Mouse (Mus musculus) right cerebral cortex, postnatal 4 days (tissue): ENCODE data around the gene Tlr3.

Experiments
- DNase-seq: peaks from one replicate; pipeline ENCODE4 v3.0.0-alpha.2; 2022

The Tlr3 gene

DNA sequence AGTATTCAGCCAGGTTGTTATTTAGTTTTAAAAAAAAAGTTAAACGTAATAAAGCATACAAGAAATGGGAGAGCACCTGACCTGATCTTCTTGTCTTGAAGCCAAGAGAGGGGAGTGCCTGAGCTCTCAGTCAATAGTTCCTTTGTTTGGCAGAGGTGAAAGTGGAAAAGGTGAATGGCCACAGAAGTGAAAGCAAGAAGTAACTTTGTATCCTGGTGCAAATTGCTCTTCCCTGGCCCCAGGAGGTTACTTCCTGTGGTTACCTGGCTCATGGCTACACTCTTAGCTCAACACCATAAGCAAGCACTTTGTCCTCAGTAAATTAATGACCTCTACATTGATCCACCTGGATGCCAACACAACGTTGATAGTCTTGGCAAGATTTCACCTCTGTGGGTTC lies at the start of gene Tlr3:
Gene Tlr3, minus strand, starts transcription at position 199 of the 400 bp plus-strand sequence.
- DNase-seq = no peak

DNA sequence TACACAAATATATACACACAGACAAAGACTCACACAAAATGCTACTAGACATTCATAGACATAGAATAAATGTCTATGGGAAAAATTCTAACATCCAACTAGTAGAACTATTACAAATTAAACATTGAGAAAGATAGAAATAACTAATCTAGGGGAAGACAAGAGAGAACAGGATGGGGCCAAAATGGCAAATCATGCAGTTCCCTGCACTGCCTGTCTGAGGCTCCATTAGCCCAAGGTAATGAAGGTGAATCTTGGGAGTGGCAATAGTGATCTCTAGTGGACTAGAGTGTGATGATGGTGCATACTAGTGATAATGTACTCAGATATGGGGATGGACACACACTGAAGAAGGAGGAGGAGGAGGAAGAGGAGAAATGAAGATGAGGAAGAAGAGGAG lies 47.0 kb upstream of the Tlr3 start:
- DNase-seq = no peak

DNA sequence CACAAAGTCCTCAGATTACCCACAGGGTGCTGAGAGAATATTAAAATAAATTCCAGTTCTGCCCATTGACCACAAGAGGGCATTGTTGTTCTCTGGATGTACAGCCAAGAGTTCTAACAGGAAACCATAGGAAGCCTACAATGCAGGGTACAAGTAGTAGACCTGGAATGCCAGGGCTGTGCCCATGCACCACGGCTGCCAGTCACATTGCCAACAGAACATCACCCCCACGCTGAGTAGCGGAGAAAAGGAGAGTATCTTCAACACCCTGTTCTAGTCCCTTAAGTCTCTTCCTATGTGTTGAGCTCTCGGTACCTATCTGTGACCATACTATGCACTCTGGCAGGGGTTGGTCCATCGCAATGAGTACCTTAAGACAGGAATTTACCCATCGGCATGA lies 43.5 kb upstream of the Tlr3 start:
- peak; percentile 21 for DNase-seq

DNA sequence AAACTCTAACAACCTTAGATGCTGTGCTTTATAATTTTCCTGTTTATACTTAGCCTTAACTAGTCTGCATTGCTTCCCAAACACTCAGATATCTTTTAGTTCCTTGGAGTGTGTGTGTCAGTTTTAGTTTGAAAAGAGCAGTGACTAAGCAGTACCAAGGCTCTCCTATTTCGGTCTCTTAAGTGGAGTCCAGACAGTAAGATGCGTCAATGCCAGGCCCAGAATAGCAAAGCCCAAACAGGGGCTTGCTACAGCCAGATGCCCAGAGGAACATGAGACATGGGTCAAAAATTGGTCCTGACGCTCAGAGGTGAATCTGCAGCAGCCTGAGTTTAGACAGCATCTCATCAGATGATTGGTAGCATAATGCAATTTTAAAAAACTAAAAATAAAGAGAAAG lies 41.2 kb upstream of the Tlr3 start:
- DNase-seq = no peak

DNA sequence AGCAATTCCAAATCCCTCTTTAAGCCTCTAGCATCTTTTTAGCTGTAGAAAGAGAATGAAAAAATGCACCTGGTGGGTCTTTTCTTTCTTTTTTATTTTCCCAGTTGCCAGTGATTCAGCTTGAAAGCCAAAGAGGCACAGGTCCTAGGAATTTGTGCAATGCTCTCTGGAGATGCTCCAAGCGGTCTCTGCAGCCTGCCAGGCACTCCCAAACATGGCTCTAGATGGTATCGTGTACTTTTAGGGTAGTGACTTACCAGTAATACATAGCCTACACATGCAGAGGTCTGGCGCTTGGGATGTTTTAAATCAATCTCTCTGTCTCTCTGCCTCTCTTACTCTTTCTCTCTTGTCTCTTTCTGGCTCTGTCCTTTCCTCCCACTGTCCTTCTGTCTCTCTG lies 38.0 kb upstream of the Tlr3 start:
- DNase-seq = no peak

DNA sequence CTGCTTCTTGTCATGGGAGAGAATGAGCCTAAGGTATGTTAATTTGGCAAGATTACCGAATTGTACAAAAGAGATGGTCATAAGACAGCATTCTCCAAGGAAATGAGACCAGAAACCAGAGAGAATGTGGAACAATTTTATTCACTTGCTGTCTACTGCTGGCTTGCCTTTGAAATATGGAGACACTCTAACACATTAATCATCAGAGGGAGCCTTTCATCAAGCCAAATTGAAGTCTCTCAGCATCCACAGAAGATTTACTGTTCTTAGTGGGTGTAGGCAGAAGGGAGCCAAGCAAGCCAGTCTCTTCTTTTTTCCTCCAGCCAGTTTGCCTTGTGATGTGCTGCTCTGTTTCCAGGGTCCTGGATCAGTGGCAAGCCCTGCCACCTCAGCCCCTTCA lies 37.4 kb upstream of the Tlr3 start:
- DNase-seq = no peak

DNA sequence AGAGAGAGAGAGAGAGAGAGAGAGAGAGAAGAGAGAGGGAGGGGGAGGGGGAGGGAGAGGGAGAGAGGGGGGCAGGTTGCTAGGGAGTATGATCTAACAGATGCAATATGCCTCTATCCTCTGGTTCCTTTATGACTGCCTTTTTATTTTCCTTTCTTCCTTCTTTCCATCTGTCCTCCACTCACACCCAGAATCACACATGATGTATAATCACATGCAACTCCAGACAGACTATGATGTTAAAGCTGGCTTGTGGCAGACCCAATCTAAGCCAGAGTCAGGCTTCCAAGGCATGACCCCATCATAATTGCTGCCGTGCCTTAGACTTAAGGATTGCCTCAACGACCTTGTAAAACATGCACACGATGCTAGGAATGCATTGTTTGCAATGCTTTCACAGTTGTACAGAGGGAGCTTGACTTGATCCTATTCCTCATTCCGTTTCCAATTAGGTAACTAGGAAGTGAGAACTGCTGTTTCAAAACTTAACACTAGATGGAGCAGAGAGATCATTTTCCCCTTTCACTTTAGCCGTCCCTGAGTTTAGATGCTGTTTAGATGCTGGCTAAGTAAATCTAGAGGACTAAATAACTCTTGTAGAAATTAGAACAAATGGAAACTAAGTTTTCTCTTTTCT lies 28.1 kb upstream of the Tlr3 start:
- no peak for DNase-seq

DNA sequence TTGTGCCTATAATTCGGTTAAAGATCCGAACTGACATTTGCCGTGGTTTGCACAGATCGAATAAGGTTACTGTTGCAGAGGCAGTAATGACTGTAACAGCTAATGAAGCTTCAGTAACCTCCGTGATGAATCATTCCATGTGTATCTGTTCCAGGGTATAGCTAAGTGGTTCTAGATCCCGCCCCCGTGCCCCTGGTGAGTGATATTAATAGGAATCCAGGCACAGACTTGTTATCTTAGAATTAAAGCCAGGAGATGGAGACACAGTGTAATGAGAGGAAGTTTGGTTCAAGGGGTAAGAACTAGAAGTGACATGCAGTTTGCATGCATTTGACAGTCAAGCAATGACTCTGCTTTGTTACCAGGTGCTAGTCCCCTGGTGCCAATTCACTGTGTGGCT lies 9.3 kb upstream of the Tlr3 start:
- no peak for DNase-seq

DNA sequence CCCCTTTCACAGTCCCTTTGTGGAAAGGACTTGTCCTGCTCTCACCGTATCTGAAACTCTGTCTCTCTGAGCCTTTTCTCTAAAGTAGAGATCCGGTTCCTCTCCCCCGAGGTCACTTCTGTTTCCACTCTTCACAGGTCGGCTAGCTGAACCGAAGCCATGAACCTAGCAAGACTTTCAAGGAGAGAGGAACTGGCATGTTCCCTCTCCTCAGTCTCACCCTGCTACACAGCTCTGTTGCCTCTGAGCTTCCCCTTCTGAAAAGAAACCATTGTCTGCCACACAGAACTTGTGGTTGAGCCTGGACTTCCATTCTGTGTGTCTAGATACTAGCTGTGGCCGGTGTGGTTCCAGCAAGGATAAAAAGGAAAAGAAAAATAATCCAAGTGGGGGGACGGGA lies 4.1 kb upstream of the Tlr3 start:
- DNase-seq = no peak

DNA sequence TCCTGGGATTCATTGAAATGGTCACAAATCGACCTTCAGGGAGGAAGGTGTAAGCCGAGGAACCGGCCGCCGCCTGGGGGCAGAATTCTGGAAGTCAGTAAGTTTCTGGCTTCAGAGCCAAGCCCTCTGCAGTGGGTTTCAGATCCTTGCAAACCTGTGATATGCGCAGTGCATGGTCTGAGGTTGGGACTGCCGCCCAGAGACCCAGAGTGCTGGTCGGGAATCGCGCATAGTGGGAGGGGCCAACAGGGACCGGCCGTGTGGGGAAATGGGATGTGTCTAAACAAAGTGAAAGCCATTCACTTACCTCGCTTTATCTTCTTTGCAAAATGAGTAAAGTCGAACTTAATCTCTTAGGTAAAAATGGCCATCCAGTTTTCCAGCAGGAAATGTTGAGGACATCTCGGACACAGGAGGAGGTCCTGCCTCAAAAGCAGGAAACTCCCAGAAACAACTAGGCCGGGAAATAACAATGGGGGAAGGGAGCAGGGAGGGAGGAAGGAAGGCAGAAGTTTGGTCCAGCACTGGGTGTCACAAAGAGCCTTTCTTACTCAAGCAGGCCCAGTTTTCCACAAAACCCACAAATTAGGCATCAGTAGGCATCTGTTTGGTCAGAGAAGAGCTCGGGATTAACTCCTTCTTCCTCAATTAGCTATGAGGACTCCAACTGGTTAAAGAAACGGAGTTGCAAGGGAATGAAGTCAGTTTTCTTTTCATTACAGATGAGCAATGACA lies 567 bp downstream of the Tlr3 start:
- peak; percentile 26 for DNase-seq

DNA sequence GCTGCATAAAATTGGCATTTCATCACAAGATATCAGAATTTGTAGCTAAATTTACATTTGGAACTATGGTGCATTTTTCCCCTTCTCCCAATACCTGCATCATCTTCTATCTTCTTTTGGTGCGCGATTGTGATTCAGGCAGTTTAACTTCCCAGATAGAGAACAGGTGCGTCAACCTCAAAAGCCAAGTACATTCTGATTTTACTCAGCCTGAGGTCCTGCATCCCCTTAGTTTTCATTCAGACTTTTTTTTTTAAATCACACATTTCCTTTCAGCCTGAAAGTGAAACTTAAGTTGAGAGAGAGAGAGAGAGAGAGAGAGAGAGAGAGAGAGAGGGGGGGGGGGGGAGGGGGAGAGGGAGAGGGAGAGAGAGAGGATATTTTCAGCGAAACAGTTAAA lies 1.2 kb downstream of the Tlr3 start:
- no peak for DNase-seq

DNA sequence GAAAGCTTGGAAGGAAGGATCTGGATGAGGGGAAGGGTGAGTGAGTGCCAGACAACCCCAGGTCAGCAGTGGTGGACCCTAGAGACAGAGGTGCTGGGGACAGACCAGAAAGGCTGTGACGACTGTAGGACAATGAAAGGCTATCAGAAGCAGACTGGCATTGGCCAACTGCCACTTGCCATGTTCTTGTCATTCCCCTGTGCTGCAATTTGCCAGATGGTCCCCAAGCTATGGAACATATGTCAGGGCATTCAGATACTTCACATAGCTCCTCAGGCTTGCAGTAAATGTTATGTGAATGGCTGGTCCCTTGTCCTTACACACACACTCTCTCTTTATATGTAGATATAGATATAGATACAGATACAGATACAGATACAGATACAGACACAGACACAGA lies 27.6 kb downstream of the Tlr3 start:
- no peak for DNase-seq

DNA sequence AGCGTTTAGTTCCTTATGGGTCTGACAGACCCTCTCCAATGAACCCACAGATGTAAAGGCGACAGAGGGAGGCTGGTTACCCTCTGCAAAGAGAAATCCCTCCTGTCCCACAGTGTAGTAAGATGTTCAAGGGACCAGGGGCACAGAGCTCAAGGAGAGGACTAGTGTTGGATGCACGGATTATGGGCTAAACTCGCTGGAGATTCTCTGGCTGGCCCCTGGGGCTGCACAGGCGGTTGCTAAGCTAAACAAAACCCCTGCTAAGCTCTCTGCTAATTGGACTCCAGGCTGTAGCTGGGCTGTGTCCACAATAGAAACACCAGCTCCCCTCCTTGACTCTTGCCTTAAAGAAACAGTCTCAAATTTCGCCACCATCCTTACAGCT lies 28.9 kb downstream of the Tlr3 start, which contains the start of gene Fam149a:
Gene Fam149a, minus strand, starts transcription at position 329 of the 385 bp plus-strand sequence.
- DNase-seq = no peak

DNA sequence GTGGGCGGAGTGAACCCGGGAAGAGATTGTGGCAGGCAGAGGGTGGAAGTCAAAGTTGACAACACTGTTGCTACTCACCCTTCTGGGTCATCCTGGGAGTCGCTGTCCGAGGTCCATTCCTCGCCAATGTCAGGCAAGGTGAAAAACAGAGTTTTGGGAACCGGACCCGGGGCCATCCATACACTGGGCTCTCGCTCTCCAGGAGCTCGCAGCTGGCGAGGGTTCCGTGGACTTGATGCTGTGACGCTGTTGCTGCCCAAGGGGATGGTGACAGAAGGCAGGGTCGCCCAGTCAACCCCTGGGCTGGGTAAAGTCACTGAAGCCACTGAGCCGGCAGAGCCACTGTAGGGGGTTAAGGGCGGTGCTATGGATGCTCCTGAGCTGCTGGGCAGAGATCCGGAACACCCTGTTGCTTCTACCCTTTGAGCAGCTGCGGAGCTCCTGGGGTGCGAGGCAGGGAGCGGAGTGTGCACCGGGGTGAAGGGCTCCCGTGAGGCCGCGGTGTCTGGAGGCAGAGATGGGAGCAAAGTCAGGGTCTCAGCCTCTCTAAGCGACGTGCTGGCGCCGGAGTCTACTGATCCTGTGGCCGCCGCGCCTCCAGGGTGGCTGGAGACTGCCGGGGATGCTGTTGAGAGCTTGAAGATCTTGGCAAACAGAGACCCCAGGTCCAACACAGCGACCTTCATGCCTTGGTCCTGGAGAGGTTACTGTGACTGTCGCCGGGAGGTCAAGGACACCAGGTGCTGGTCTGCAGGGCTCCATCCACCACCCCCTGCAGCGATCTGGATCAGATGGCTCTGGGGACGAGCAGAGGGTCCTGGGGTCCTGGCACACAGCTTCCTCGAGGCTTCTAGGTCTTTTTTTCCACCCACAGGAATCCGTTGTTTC lies 29.6 kb downstream of the Tlr3 start:
- no peak for DNase-seq

DNA sequence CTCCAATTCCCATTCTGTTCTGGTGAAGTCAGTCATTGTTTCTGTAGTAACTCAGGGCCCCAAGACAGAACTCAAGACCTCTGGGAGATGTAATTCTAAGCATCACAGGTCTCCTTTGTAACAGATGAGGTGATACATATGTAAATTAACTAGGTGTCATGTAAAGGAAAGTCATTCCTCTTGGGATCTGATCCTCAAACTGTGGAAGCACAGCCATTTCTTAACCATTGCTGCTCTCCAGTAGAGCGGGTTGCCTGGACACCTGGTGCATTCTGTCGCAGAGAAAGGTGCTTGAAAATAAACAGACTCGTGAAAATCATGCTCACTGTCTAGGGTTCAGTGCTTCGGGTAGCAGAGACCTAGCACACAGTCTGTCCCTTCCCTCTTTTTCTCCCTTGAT lies 30.3 kb downstream of the Tlr3 start:
- DNase-seq = no peak

DNA sequence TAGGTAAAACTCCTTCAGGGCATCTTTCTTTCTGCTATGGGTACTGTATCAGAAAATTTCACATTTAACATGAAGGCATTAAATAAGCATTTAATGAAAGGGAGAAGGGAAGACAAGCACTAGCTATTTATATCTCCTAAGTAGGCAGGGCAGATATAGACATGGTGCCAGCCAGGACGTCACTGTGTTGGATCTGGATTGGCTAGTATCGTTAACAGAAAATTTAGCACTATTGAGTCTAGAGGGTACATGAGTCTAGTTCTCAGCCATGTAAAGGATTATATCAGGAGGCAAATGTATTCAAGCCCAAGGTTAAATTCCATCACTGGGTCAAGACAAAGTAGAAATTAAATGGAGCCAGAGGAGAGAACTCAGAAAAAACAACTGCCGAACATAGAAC lies 36.8 kb downstream of the Tlr3 start:
- no peak for DNase-seq

DNA sequence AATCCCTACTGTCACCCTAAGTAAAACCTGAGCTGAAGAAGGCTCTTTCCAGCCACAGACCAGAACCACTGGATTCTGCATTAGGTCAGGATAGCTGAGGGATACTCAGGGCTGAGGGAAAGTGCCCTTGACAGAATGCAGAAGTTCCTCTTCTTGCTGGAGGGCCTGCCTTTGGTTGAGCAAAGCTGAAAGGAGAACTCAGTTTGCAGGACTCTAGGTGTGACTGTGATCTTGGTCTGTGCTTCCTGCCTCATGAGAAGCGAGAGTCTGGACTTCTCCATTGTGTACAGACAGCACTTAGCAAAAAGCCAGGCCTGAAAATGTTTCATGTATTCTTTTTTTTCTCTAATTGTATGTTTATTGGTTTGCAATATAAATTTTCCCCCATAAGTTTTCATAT lies 43.7 kb downstream of the Tlr3 start:
- no peak for DNase-seq

DNA sequence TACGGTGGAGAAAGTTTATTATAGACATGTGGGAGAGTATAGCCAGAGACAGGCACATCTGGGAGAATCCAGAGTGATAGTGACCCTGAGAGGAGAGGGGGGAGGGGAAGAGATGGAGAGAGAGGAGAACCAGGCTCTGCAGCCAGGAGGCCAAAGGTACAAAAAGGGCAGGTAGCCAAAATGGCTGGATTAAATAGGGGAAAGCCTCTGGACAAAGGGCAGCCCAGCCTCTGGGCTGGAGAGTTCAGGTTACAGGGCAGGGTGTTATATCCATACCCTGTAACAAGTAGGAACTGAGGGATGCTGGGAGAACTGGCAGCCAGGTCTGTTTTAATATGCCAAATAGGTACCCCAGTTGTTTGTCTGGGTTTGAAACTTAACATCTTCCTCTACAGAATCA lies 47.7 kb downstream of the Tlr3 start:
- no peak for DNase-seq

DNA sequence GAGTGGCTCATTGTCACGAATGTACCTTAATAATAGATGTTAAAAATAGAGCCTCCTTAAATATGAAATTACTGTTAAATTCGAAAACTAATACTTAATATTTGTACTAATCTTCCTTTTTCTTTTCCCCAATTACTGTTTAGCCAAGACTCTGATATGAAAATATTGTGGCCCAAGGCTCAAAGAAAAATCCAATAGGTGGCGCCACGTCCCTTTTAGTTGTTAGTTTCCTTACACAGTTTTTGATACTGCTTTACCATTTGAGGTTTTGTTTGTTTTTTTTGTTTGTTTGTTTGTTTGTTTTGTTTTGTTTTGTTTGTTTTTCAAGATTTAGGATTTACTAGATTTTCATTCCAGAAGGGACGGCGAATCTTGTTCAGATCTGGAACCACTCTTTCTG lies 48.6 kb downstream of the Tlr3 start:
- DNase-seq = peak; percentile 54

DNA sequence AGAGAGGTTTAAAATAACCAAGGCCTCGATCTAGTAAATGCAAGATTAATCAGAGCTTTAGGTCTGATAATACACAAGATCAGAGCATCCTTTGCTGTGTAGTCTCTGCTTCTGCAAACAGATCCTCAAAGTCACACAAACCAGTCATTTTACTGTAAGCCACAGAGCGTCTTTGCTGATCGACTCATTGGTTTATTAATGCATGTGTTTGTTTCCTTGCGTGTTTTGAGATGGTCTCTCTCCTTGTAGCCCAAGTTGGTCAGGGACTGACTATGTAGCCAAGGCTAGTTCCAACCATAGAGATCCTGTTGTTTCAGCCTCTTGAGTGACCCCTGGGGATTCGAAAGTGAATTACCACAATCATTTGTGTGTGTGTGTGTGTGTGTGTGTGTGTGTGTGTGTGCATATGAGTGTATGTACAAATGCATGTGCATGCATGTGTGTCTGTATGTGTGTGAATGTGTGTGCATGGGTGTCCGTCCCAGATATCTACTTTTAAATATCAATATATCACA lies 51.7 kb downstream of the Tlr3 start:
- no peak for DNase-seq

DNA sequence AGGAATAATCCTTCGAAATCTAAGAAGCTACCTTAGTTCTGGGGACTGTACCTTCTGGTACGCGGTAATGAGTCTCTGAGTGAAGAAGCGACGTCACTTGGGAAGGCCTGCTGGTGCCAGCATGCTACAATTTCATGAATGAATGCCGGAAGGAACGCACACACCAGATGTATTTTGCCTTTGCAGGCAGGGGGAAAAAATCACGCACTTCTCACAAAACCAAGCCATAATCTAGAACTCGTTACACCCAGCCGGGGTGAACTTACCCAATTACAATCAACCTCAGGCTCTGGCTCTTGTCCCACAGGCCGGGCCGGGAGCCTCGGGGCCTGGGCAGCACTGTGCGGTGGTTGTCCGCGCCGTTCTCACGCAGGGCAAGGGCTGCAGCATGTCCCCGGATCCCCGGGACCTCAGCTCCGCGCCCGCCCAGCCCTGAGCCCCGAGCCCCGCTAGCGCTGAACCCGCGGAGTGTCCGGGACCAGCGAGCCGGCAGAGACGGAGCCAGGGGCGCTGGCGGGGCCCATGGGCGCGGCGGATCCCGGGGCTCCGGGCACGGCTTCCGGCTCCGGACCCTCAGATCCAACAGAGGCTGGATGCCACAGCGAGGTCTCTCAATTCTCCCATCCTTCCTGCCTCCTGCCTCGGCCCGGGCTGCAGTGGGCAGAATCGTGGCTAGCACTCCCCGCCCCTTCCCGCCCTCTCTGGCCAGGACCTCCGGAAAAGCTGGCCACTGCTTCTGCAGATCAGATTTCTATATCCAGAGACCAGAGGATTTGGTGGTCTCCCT lies 52.6 kb downstream of the Tlr3 start:
- DNase-seq = peak; percentile 53

DNA sequence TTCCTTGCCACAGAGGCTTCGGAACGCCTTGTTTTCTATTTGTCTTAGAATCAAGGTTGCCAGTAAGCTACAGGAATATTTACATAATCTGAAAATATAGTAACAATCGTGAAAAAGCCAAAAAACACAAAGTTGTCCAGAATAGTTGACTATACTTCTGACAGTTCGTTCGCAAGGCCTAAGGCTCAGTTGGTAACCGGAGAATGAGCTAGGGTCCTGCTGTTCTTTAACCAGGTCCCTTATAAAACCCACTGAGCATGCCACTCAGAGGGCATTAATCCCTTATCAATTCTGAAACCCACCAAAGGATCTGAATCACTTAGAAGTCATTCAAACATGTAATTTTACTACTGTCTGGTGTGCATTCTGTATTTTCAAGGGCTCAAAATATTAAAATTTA lies 55.1 kb downstream of the Tlr3 start:
- no peak for DNase-seq
